Mouse (Mus musculus): ENCODE measurements around the gene Pbsn. TPM values are rescaled to one million over a fixed set of nuclear protein-coding genes. Genes with fewer than 3 reads are reported as not detected.

Gene Pbsn
- total and polyA plus RNA-seq, 3 experiments: not detected

- dilution Hi-C loops (cut with MboI; ENCODE audit: extremely low pct_ligation_motif_present, extremely low pct_unique_long_range_greater_than_20kb, low sequenced_read_pairs): no loop called here
- in situ Hi-C loops (cut with MboI; ENCODE audit: low pct_ligation_motif_present, low pct_unique_long_range_greater_than_20kb, low sequenced_read_pairs): no loop called here
Measured at GRCm38 (mm10) chrX:77812031-77812430, 41.4 kb downstream of the Pbsn start.

GRCm38 (mm10) chrX:77810608-77811206 is 42.7 kb downstream of the Pbsn start:
- Histone ChIP-seq H3K79me2 (replicated peaks; ENCODE audit: control insufficient read depth, extremely low read depth, insufficient read depth, poor library complexity, severe bottlenecking) (no peaks in the 10 kb centered on the region), H3K27me3 (replicated peaks) (no peaks in the 10 kb centered on the region), H3K4me3 (replicated peaks in 1 of 3; ENCODE audit: low read depth in 2 of 3, low read length in 2 of 3, poor library complexity in 1 of 3) (peak overlapping the region; percentile 37 to 59 (median 43)), H3K4me1 (ENCODE audit: control insufficient read depth in 1 of 2, insufficient read depth in 2 of 2) (no peaks in the 10 kb centered on the region), H3K9me3 (replicated peaks; ENCODE audit: low read length) (no peaks in the 10 kb centered on the region), H3K9ac (ENCODE audit: insufficient read depth, low read depth) (peak overlapping the region; percentile 32; the same call in 1 of the 2 replicates), H3K4me2 (ENCODE audit: insufficient read depth, low read depth, poor library complexity, severe bottlenecking) (peak overlapping the region; percentile 16), H3K36me3 (replicated peaks in 1 of 2; ENCODE audit: control insufficient read depth in 1 of 2, insufficient read depth in 1 of 2, low read length in 1 of 2) (no peaks in the 10 kb centered on the region), H3K27ac (ENCODE audit: insufficient read depth, low read depth) (no peak overlapping the region)
- dilution Hi-C loops (cut with MboI; ENCODE audit: extremely low pct_ligation_motif_present, extremely low pct_unique_long_range_greater_than_20kb, low sequenced_read_pairs) (no loop called here), in situ Hi-C loops (cut with MboI; ENCODE audit: low pct_ligation_motif_present, low pct_unique_long_range_greater_than_20kb, low sequenced_read_pairs) (no loop called here)
- TF ChIP-seq SMC3 (IDR thresholded peaks at IDR 0.05; ENCODE audit: low read depth, low read length) (peak; percentile 37), JUN (IDR thresholded peaks at IDR 0.05; ENCODE audit: insufficient read depth, low read depth, low read length) (no peak), KAT2A (IDR thresholded peaks at IDR 0.05; ENCODE audit: insufficient replicate concordance, low read length) (no peak), MAZ (IDR thresholded peaks at IDR 0.05; ENCODE audit: low read depth, low read length) (peak; percentile 67; the same call in 1 of the 2 replicates), CTCF (conservative IDR thresholded peaks at IDR 0.05 in 1 of 2, IDR thresholded peaks at IDR 0.05 in 1 of 2; ENCODE audit: low read depth in 2 of 2, low read length in 2 of 2) (peak; percentile 32 to 56; a peak in 2 of 4 replicates), ELF1 (IDR thresholded peaks at IDR 0.05; ENCODE audit: low read depth, low read length) (0 out of 2 replicates have a peak, but pooled peaks have one; percentile 36)
- DNase-seq (ENCODE audit: extremely low read depth): no peak

More at GRCm38 (mm10) chrX:77812031-77812430, 41.4 kb downstream of the Pbsn start:
- H3K79me2 ChIP-seq (replicated peaks; ENCODE audit: control insufficient read depth, extremely low read depth, insufficient read depth, poor library complexity, severe bottlenecking): no peaks in the 10 kb centered on the region
- no peak overlapping the region for H3K9ac ChIP-seq (ENCODE audit: insufficient read depth, low read depth)
- no peaks in the 10 kb centered on the region for H3K4me1 ChIP-seq (ENCODE audit: control insufficient read depth in 1 of 2, insufficient read depth in 2 of 2)
- H3K27me3 ChIP-seq (replicated peaks): no peaks in the 10 kb centered on the region
- H3K4me2 ChIP-seq (ENCODE audit: insufficient read depth, low read depth, poor library complexity, severe bottlenecking): no peak overlapping the region
- no peak overlapping the region for H3K4me3 ChIP-seq (replicated peaks in 1 of 3; ENCODE audit: low read depth in 2 of 3, low read length in 2 of 3, poor library complexity in 1 of 3)
- TF ChIP-seq POLR2AphosphoS2 (IDR thresholded peaks at IDR 0.05; ENCODE audit: low read depth, low read length) (no peak), TCF12 (IDR thresholded peaks at IDR 0.05; ENCODE audit: low read depth, low read length) (no peak), EP300 (IDR thresholded peaks at IDR 0.05; ENCODE audit: low read length) (no peak), CHD2 (IDR thresholded peaks at IDR 0.05; ENCODE audit: low read length) (no peak), ZMIZ1 (IDR thresholded peaks at IDR 0.05; ENCODE audit: low read depth, low read length) (no peak), JUND (conservative IDR thresholded peaks at IDR 0.05; ENCODE audit: low read depth, low read length) (no peak), ZKSCAN1 (IDR thresholded peaks at IDR 0.05; ENCODE audit: borderline replicate concordance, low read depth, low read length) (no peak), PAX5 (IDR thresholded peaks at IDR 0.05; ENCODE audit: low read length) (no peak), MXI1 (IDR thresholded peaks at IDR 0.05; ENCODE audit: low read depth, low read length) (no peak), POLR2A (IDR thresholded peaks at IDR 0.05; ENCODE audit: low read depth, low read length) (no peak), GABPA (IDR thresholded peaks at IDR 0.05; ENCODE audit: insufficient replicate concordance, low read depth, low read length) (no peak), RCOR1 (conservative IDR thresholded peaks at IDR 0.05; ENCODE audit: low read depth, low read length) (no peak), CTCF (conservative IDR thresholded peaks at IDR 0.05 in 1 of 2, IDR thresholded peaks at IDR 0.05 in 1 of 2; ENCODE audit: low read depth in 2 of 2, low read length in 2 of 2) (peak in 1 of 2 experiments; percentile 55; a peak in 2 of 4 replicates), NRF1 (IDR thresholded peaks at IDR 0.05; ENCODE audit: low read depth, low read length) (no peak), MAX (IDR thresholded peaks at IDR 0.05; ENCODE audit: low read length) (no peak), TBP (conservative IDR thresholded peaks at IDR 0.05; ENCODE audit: low read depth, low read length) (no peak), RAD21 (IDR thresholded peaks at IDR 0.05; ENCODE audit: low read depth, low read length) (peak; percentile 48), KAT2A (IDR thresholded peaks at IDR 0.05; ENCODE audit: insufficient replicate concordance, low read length) (no peak), MEF2A (IDR thresholded peaks at IDR 0.05; ENCODE audit: borderline replicate concordance, low read depth, low read length) (no peak), ZC3H11A (IDR thresholded peaks at IDR 0.05; ENCODE audit: low read depth, low read length) (no peak), SMC3 (IDR thresholded peaks at IDR 0.05; ENCODE audit: low read depth, low read length) (peak; percentile 12), MAFK (IDR thresholded peaks at IDR 0.05; ENCODE audit: insufficient replicate concordance, low read length) (no peak), ETS1 (conservative IDR thresholded peaks at IDR 0.05; ENCODE audit: low read depth, low read length) (no peak), NELFE (IDR thresholded peaks at IDR 0.05; ENCODE audit: low read depth, low read length) (no peak), BHLHE40 (IDR thresholded peaks at IDR 0.05; ENCODE audit: low read depth, low read length) (no peak), E2F4 (IDR thresholded peaks at IDR 0.05; ENCODE audit: insufficient replicate concordance, low read depth, low read length) (no peak)
- DNase-seq (ENCODE audit: extremely low read depth): no peak
- no peaks in the 10 kb centered on the region for H3K9me3 ChIP-seq (replicated peaks; ENCODE audit: low read length)
- H3K36me3 ChIP-seq (replicated peaks in 1 of 2; ENCODE audit: control insufficient read depth in 1 of 2, insufficient read depth in 1 of 2, low read length in 1 of 2): no peaks in the 10 kb centered on the region
- no peak overlapping the region for H3K27ac ChIP-seq (ENCODE audit: insufficient read depth, low read depth)
